Mouse (Mus musculus): ENCODE data around the gene Phf21a. TPM values are rescaled to one million over a fixed set of nuclear protein-coding genes. Genes with fewer than 3 reads are reported as not detected.

Gene Phf21a
- polyA plus RNA-seq, 1 experiment from 2014 or later: 34.1 TPM

DNA sequence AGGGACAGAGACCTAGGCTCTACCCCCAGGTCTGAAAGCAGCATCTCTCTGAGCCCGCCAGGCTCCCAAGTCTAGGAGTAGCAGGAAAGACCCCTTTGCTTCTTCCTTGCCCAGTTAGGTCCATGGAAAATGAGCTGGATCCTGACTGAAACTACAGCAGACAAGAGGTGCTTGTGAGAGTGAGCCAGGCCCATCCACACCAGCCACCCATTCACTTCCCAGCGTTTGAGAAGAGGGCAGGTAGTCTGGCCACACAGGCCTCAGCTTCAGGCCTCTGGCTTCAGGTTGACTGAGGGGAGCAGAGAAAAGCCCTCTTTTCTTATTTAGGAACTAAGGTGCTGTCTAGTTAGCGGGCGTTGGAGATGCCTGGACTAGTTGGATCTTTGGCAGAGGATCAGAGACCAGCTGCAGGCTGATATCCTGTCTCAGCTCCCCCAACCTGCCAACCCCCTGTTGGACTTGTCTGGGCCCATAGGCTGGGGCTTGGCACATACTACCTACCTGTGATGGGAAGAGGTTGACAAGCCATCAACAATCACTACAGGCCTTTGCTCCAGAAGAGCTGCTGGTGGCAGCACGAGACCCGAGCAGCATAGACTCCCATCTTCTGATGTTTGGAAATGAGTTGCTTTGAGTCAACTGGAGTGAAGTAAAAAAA lies 269.8 kb downstream of the Phf21a start:
- H3K27ac ChIP-seq (ENCODE audit: low read depth, low read length): no peak overlapping the region

GRCm38 (mm10) chr2:92364086-92364485 lies 271.2 kb downstream of the Phf21a start:
- H3K9me3 ChIP-seq (ENCODE audit: control insufficient read depth, low read length): no peaks in the 10 kb centered on the region
- no peak overlapping the region for H3K4me3 ChIP-seq (ENCODE audit: low read depth, low read length)
- no peaks in the 10 kb centered on the region for H3K4me1 ChIP-seq (ENCODE audit: control insufficient read depth, insufficient read depth, low read length)
- H3K27me3 ChIP-seq (ENCODE audit: control insufficient read depth, insufficient read depth, low read length): no peaks in the 10 kb centered on the region
- 88% methylated on average over 4 of the region's 4 CpGs for WGBS
- 0 out of 2 replicates have a peak, but pooled peaks cover 6% of the 10 kb centered on the region for H3K36me3 ChIP-seq (ENCODE audit: control insufficient read depth, insufficient read depth, low read length)
- DNase-seq (ENCODE audit: low spot score) (no peak), ATAC-seq (ENCODE audit: insufficient read depth, low FRiP score, low TSS enrichment) (no peak)
- no peak overlapping the region for H3K9ac ChIP-seq (ENCODE audit: low read length)
- no peak overlapping the region for H3K27ac ChIP-seq (ENCODE audit: low read depth, low read length)
- no peak overlapping the region for H3K4me2 ChIP-seq (ENCODE audit: low read depth)

More for the DNA sequence above, 269.8 kb downstream of the Phf21a start:
- no peak overlapping the region for H3K4me2 ChIP-seq (ENCODE audit: low read depth)
- H3K9ac ChIP-seq (ENCODE audit: low read length): no peak overlapping the region
- DNase-seq (ENCODE audit: low spot score) (no peak), ATAC-seq (ENCODE audit: insufficient read depth, low FRiP score, low TSS enrichment) (no peak)
- H3K36me3 ChIP-seq (ENCODE audit: control insufficient read depth, insufficient read depth, low read length): peaks cover 6% of the 10 kb centered on the region; the same call in 1 of the 2 replicates
- H3K4me3 ChIP-seq (ENCODE audit: low read depth, low read length): no peak overlapping the region
- H3K9me3 ChIP-seq (ENCODE audit: control insufficient read depth, low read length): no peaks in the 10 kb centered on the region
- no peaks in the 10 kb centered on the region for H3K27me3 ChIP-seq (ENCODE audit: control insufficient read depth, insufficient read depth, low read length)
- 93% methylated on average over 6 of the region's 6 CpGs for WGBS
- no peaks in the 10 kb centered on the region for H3K4me1 ChIP-seq (ENCODE audit: control insufficient read depth, insufficient read depth, low read length)

- Histone ChIP-seq H3K27me3 (ENCODE audit: control insufficient read depth, insufficient read depth, low read length) (peaks cover 4% of the 10 kb centered on the region), H3K36me3 (ENCODE audit: control insufficient read depth, insufficient read depth, low read length) (0 out of 2 replicates have a peak, but pooled peaks cover 2% of the 10 kb centered on the region), H3K27ac (ENCODE audit: low read depth, low read length) (no peak overlapping the region), H3K9ac (ENCODE audit: low read length) (no peak overlapping the region), H3K4me2 (ENCODE audit: low read depth) (no peak overlapping the region), H3K9me3 (ENCODE audit: control insufficient read depth, low read length) (no peaks in the 10 kb centered on the region), H3K4me1 (ENCODE audit: control insufficient read depth, insufficient read depth, low read length) (no peaks in the 10 kb centered on the region; the same call in 1 of the 2 replicates), H3K4me3 (ENCODE audit: low read depth, low read length) (no peak overlapping the region)
- 96% methylated on average over 10 of the region's 10 CpGs for WGBS
- DNase-seq (ENCODE audit: low spot score) (no peak), ATAC-seq (ENCODE audit: insufficient read depth, low FRiP score, low TSS enrichment) (no peak)
Measured at GRCm38 (mm10) chr2:92365568-92365967, 272.7 kb downstream of the Phf21a start.

DNA sequence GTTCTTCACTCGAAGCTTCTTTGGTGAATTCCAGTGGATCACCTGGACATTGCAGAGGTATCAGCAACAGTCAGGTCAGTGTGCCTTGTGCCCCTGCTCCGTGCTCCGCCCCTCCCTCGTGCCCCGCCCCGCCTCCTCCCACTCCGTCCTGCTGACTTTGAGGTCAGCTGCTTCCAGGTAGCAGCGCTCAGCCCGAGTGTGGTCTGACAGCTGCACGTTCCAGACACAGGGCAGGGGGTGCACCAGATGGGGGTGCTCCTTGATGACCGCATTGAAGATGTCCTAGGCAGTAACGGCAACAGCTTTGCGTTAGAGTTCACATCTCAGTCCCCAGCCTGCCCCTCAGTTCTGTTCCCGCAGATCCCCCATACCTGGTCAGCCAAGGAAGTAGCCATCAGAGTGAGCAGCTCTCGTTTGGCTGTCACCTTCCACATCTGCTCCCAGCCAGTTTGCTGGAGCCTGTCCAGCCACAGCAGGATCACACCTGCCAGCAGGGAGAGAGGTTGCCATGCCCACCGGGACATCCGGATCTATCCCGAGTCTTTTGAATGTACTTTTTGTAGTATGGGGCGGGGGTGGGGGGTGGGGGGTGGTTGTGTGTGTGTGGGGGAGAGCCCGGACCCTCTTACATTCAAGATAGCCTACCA lies 274.6 kb downstream of the Phf21a start:
- Histone ChIP-seq H3K36me3 (ENCODE audit: control insufficient read depth, insufficient read depth, low read length) (0 out of 2 replicates have a peak, but pooled peaks cover 2% of the 10 kb centered on the region), H3K27me3 (ENCODE audit: control insufficient read depth, insufficient read depth, low read length) (peaks cover 9% of the 10 kb centered on the region), H3K4me1 (ENCODE audit: control insufficient read depth, insufficient read depth, low read length) (peaks cover 16% of the 10 kb centered on the region), H3K27ac (ENCODE audit: low read depth, low read length) (no peak overlapping the region), H3K4me2 (ENCODE audit: low read depth) (no peak overlapping the region), H3K9ac (ENCODE audit: low read length) (no peak overlapping the region), H3K9me3 (ENCODE audit: control insufficient read depth, low read length) (no peaks in the 10 kb centered on the region), H3K4me3 (ENCODE audit: low read depth, low read length) (no peak overlapping the region)
- WGBS: 41% methylated on average over 20 of the region's 20 CpGs
- ATAC-seq (ENCODE audit: insufficient read depth, low FRiP score, low TSS enrichment) (no peak), DNase-seq (ENCODE audit: low spot score) (no peak)

- Histone ChIP-seq H3K4me1 (ENCODE audit: control insufficient read depth, insufficient read depth, low read length) (peaks cover 16% of the 10 kb centered on the region), H3K27ac (ENCODE audit: low read depth, low read length) (no peak overlapping the region), H3K4me2 (ENCODE audit: low read depth) (peak overlapping the region; percentile 60), H3K4me3 (ENCODE audit: low read depth, low read length) (peak overlapping the region; percentile 32), H3K9ac (ENCODE audit: low read length) (peak overlapping the region; percentile 51), H3K36me3 (ENCODE audit: control insufficient read depth, insufficient read depth, low read length) (no peaks in the 10 kb centered on the region), H3K9me3 (ENCODE audit: control insufficient read depth, low read length) (no peaks in the 10 kb centered on the region), H3K27me3 (ENCODE audit: control insufficient read depth, insufficient read depth, low read length) (peaks cover 9% of the 10 kb centered on the region)
- no peak for ATAC-seq (ENCODE audit: insufficient read depth, low FRiP score, low TSS enrichment)
- no peak for DNase-seq (ENCODE audit: low spot score)
- 15% methylated on average over 19 of the region's 19 CpGs for WGBS
Measured at GRCm38 (mm10) chr2:92370375-92370774, 277.5 kb downstream of the Phf21a start.

DNA sequence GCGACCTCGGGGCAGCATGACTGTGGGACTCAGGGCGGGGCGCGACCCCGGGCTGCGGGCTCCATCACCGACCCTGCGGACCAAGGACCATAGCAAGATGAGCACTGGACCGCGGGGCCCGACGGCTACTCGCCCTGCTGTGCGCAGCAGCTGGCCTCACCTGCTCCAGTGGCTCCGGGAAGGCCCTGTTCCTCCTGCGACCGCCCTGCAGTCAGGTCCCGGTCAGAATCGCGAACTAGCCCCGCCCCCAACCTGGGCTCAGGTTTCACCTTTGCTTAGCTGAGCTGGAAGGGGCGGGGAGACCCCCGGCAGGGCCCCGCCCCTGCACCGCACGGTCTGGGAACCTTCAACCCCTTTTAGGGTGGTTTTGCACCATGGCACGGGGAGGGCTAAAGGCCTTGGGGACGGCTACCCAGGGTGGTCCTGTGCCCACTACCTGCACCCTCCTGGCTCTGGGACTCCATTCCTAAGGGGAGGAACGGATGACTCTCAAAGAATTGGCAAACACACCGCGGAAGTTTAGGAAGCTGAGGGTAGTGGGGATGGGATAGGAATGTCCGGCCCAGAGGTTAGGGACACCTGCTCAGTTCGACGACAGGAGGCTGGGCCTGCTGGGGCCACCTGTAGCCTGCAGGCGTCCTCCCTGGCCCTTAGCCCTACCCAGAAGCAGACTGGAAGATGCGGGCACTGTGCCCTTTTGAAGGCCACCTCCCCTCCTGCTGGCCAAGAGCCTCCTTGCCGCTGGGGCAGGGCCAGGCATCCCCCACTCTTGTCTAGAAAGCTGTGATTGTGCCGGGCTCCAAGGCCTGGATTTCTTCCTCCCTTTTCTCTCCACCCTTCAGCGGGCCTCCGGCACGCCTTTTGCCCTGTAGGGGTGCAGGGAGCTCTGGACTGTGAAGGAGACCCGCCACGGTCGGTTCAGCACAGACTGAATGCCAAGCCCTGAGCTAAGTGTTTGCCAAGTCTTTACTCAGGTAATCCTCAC lies 278.2 kb downstream of the Phf21a start:
- peak overlapping the region; percentile 60 for H3K4me2 ChIP-seq (ENCODE audit: low read depth)
- 3% methylated on average over 43 of the region's 45 CpGs for WGBS
- H3K4me3 ChIP-seq (ENCODE audit: low read depth, low read length): peak overlapping the region; percentile 32
- H3K4me1 ChIP-seq (ENCODE audit: control insufficient read depth, insufficient read depth, low read length): peaks cover 19% of the 10 kb centered on the region
- H3K36me3 ChIP-seq (ENCODE audit: control insufficient read depth, insufficient read depth, low read length): no peaks in the 10 kb centered on the region
- no peak overlapping the region for H3K27ac ChIP-seq (ENCODE audit: low read depth, low read length)
- H3K9ac ChIP-seq (ENCODE audit: low read length): peak overlapping the region; percentile 51
- DNase-seq (ENCODE audit: low spot score): peak; percentile 65
- ATAC-seq (ENCODE audit: insufficient read depth, low FRiP score, low TSS enrichment): no peak
- H3K27me3 ChIP-seq (ENCODE audit: control insufficient read depth, insufficient read depth, low read length): peaks cover 9% of the 10 kb centered on the region
- H3K9me3 ChIP-seq (ENCODE audit: control insufficient read depth, low read length): no peaks in the 10 kb centered on the region

DNA sequence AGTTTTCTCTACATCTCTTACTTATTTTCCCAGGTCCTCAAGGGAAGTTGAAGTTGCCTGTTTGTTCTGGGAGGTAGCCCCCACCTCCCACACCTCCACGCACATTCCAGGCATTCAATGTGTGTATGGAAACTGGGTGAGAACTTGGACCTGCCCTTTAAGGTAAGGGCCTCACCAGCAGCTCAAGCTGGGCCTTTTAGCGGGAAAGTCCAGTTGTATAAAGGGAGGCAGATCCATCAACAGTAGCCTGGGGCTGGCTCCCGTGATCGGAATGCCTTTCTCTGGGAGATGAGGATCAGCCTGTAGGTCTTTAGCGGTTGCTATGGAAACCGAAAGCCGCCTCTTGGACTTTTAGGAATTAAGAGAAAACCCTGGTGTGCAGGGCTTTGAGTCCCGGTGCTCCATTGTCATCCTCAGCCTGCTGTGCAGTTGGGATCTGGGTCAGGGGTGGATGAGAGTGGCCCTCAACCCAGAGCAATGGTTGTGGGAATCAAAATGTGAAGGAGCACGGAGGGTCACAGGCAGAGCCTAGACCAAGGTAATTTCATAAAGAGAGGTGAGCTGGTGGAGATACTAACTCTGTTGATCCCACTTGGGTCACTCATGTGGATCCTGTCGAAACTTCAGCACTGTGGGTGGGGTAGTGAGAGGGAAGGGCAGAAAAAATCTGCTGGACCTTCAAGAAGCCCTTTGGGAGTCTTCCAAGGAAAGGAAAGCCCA lies 279.2 kb downstream of the Phf21a start:
- no peak overlapping the region for H3K4me2 ChIP-seq (ENCODE audit: low read depth)
- no peak overlapping the region for H3K27ac ChIP-seq (ENCODE audit: low read depth, low read length)
- no peaks in the 10 kb centered on the region for H3K36me3 ChIP-seq (ENCODE audit: control insufficient read depth, insufficient read depth, low read length)
- peaks cover 9% of the 10 kb centered on the region for H3K27me3 ChIP-seq (ENCODE audit: control insufficient read depth, insufficient read depth, low read length)
- H3K4me3 ChIP-seq (ENCODE audit: low read depth, low read length): no peak overlapping the region
- WGBS: 14% methylated on average over 10 of the region's 10 CpGs
- no peak overlapping the region for H3K9ac ChIP-seq (ENCODE audit: low read length)
- H3K4me1 ChIP-seq (ENCODE audit: control insufficient read depth, insufficient read depth, low read length): peaks cover 23% of the 10 kb centered on the region
- no peaks in the 10 kb centered on the region for H3K9me3 ChIP-seq (ENCODE audit: control insufficient read depth, low read length)
- DNase-seq (ENCODE audit: low spot score) (peak; percentile 46), ATAC-seq (ENCODE audit: insufficient read depth, low FRiP score, low TSS enrichment) (no peak)

All from neural tube, embryonic 11.5 days (tissue).